Mouse (Mus musculus) lung, postnatal 36 days (tissue): Measurements from ENCODE around the gene Tmem138.
"Not testable (repeated sequence)": the region's sequence is repeated elsewhere in the genome, so short reads cannot be mapped to it uniquely, and the experiment has no call there.

Source experiments
- DNase-seq: peaks from one replicate; pipeline ENCODE4 v3.0.0; 2022; ENCODE audit warnings: mixed read lengths

Tmem138 gene

DNA sequence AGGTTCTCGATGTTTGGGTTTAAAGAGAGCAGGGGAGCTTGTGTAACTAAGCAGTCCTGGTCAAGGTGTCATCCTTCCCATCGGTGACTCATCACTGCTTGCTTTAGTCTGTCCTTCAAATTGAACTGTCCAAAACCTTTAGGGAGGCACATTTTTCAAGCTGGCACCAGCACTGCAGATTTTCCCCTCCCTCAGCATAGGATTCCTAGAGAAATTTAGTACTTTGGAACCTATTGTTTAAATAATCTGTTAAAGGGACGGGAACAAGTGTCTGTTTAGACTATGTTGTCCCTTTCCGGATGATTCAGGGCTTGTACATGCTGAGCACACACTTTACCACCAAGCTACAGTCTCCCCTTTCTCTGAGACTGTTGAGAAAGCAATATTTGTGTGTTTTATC is 11.9 kb downstream of the Tmem138 start:
- DNase-seq = no peak

DNA sequence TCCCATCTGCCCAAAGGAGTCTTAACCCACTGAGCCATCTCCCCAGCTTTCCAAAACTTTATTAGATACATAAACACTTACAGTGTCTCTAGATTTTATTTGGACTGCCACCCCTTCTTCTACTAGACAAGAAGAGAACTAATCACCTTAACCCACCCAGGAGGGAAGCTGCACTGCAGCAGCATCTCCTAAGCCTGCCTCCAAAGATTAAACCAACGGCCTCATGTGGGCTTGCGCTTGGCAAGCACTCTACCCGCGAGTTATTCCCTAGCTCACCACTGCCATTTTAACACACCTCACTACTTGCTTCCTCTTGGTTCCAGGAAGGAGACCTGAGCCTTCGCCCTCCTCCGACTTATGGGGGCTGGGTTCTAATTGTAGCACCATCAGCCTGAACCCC is 12.9 kb downstream of the Tmem138 start:
- DNase-seq = no peak

DNA sequence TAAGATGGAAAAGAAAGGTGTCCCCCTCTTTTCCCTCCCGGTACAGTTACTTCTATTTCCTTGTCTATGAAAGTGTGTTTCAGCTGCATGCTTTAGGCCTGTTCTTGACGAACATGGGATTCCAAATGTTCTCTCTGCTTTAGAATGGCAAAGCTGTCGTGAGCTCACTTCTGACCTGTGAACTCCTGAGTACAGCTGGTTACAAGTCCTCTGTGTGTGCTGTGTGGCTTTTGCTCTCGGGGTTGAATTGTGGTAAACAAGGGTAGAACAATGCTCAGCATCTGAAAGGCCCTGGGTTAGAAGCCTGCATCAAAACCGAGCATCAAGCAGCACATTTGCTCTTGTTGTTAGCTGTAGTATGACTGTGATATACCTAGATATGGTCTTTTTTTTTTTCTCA is 14.8 kb downstream of the Tmem138 start:
- DNase-seq = no peak

DNA sequence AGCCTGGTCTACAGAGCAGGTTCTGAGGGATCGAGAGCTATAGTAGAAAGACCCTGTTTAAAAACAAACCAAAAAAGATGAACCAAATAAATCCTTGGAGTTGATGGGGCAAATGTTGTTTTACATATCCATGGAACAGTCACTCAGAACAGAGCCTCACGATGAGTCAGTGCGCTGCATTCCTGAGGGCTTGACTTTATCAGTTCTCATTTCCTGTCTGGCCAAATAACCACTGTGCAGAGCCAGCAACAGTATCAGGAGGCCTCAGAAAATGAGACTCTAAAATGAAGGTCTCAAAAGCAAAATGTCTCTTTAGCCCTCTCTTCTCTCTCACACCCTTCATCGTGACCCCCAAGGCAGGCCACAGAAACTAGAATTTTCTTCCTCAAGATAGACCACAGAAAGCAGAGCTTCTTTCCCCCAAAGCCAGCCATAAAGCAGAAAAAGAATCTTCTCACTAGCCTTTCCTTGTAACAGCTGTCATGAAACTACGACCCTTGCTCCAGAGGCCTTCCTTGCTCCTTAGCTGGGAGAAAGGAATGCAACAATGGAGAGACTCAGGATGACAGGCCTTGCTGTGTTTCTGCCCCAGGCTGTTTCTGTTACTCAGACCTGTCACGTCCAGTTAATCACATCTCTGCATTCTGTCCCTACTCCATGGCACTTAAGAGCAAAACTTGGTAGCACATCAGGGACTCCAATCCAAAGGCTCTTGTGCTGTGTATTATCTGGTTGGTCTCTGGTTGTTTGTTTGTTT is 15.4 kb downstream of the Tmem138 start:
- DNase-seq = peak; percentile 42

DNA sequence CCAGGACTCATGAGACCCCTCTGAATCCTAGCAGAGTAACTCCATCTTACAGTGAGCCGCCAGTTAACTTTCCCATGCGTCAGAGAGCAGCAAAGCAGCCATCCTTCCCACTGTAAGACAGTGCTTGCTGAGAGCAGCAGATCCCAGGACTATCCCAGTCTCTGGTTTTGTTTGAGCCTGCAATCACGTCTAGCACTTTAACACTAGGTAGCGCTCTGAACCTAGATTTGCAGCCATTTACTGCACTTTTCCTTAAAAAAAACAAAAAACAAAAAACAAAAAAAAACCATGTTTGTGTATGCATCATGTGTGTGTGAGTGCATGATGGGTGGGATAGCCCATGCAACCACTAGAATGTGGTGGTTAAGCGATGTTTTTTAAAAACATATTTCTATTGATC is 17.1 kb downstream of the Tmem138 start:
- DNase-seq = peak; percentile 10

DNA sequence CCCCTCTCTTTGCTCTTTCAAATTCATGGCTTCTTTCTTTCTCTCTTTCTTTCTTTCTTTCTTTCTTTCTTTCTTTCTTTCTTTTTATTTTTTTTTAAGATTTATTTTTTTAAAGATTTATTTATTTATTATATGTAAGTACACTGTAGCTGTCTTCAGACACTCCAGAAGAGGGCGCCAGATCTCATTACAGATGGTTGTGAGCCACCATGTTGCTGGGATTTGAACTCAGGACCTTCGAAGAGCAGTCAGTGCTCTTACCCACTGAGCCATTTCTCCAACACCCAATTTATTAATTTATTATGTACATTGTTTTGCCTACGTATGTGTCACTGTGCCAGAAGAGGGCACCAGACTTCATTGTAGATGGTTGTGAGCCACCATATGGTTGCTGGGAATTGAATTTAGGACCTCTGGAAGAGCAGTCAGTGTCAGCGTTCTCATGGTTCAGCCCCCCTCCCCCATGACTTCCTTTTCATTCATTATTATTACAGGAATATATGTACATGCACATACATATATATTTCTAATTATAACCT is 19.3 kb downstream of the Tmem138 start:
- DNase-seq = not testable (repeated sequence)

DNA sequence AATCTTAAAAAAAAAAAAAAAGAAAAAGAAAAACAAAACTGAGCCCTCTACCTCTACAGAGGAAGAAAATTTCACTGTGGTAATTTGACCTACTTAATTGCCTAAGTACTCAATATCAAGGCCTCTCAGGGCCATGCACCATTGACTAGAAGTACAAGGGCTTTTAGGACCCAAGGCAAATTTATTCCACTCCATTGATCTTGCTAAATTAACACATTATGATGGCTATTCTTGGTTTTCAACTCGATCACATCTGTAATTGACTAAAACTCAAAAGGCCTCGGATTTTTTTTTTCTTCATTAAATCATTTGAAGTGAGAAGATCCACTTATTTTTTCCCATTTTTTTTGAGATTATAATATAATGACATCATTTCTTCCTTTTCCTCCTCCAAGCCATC is 19.7 kb downstream of the Tmem138 start:
- DNase-seq = no peak

DNA sequence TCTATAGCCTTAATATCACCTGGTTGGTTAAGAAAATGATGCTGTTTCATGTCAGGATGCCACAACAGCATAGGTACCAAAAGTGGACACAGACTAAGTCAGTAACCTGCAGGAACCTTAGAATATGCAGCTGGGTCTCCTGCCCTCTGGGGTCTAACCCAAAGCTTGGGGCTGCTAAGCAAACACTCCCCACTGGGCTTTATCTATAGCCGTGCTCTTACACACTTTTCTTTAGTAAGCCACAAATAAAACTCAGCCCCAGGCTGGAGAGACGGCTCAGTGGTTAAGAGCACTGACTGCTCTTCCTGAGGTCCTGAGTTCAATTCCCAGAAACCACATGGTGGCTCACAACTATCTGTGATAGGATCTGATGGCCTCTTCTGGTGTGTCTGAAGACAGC is 20.2 kb downstream of the Tmem138 start:
- no peak for DNase-seq

DNA sequence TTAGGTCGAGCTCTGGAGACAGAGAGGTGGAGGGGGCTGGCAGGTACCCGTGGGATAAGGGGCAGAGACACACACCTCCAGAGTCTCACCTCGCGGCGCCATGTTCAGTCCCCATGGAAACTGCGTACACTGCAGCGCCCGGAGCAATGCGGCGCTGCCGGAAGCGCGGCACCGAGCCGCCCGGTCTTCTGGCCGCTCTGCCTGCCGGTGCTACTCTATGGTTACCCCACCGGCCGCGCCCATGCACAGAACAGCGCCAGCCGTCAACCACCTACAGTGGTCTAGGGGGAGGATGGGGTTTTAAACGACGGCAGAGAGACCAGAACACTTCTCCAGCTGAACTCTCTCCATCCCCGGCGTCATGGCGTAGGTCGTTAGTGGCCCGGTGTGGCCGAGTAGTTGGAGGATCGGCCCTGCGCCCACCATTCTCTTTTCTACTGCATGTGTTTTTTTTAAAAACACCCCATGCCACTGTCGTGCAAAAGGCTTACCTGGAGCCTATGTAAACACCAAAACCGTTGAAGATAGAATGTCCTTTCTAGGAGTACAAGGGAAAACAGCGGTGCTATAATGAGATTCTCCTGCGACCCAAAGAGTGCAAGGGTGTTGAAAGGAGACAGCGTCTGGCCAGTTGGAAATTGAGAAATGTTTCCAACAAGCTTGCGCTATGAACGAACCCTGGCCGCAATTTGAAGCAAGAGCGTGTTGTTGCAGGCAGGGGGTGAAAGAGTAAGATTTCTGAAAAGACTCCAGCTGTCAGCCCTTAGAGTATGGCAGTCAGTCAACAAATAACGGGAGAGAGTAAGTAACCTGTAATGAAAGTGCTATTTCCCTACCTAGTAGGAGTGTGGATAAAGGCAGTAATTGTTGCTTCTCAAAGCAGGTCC is 21.3 kb downstream of the Tmem138 start, which contains the start of gene Tmem216:
Gene Tmem216 (minus strand): TSS at position 615 of the 887 bp plus-strand sequence.
- peak; percentile 91 for DNase-seq

DNA sequence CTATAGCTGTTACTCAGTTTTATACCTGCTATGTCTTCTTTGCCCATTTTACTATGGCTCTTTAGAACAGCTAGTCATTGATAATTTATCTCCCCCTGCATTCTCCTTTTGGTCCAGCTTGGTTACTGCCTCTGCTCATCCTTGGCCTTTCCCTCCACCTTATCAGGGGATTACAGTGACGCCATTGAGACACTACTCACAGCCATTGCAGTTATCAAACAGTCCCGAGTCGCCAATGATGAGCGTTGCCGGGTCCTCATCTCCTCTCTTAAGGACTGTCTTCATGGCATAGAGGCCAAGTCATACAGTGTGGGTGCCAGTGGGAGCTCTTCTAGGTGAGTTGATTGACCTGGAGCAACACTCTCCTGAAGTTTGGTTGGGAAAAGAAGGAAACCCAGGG is 37.7 kb downstream of the Tmem138 start:
- no peak for DNase-seq

DNA sequence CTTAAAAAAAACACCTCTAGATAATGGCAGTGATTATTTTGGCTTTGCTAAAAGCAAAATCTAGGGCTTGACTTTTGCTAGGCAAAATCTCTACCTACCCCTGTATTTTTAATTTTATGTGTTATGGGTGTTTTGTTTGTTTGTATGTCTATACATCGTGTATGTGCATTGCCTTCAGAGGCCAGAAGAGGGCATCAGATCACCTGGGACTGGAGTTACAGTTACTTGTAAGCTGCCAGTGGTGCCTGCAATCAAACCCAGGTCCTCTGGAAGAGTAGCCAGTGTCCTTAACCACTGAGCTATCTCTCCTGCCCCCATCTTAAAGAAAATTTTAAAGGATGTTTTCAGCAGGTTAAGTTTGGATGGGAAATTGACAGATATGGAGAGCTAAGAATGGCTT is 47.1 kb downstream of the Tmem138 start:
- no peak for DNase-seq

DNA sequence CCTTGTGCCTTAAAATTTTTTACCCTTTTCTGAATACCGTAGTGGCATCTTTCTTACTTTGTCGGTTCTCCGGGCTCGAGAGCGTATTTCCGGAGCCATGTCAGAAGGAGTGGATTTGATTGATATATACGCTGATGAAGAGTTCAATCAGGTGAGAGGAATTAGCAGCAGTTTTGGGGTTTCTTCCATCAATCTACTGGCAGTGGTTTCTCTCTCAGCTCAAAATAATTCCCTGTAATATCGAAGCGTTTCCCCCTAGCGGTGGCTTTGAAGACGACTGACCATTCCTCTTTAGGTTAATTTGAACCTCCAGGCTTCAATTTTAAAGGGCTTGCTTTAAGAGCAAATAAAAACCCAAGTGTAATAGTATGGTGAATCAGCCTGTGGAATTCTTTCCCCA is 51.3 kb downstream of the Tmem138 start, which contains the start of gene Sdhaf2:
Gene Sdhaf2 (minus strand): TSS at position 233 of the 400 bp plus-strand sequence.
- DNase-seq = peak; percentile 59

DNA sequence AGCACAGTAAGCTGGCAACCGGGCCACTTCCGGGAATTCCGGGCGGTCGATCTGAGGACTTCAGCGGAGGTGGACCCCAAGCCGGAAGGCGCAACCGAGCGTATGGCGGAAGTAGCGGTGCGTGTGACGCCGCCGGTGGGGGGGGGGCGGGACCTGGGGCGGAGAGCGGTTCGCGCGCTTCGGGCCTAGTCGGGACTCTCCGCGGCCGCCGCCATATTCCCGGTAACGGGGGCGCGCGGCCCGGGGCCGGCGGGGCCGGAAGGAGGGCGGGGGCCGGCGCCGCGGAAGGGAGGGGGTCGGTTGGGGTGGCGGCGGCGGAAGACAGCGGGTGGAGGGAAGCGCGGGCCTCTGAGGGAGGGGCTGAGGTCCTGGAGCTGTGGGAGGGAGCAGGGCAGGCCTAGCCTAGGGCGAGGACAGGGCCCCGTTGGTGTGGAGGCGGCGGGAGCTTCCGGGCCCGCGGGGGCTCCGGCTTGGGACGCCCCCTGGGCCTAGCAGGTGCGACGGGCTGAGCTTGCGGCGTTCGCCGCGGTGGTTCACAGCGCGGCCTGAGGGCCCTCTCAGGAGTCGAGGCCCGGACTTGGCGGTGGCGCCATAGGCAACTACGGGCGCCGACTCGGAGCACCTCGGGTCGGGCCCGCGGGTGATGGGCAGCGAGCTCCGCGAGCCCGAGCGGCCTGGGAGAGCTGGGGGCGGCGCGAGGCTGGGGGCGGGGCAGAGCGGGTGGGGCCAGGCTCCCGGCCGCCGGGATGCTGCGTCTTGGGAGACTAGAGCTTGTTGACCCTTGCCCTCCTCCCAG is 51.9 kb downstream of the Tmem138 start, which contains the start of gene Cpsf7:
Gene Cpsf7 (plus strand): TSS at position 161 of the 796 bp plus-strand sequence.
- peak; percentile 95 for DNase-seq

DNA sequence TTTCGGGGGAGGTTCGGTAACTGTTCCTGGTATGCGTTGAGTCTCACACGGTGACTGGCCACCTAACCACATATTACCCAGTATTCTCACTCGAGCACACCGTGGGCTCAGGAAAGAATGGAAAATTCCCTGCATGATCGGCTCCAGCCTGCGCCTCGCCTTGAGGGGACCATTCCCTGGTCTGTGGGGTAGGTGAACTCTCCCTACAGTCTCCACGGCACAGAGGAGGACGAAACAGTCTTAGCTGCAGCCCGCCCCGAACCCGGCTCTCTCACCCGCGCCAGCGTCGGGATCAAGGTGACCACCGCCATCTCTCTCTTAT is 52.4 kb downstream of the Tmem138 start:
- no peak for DNase-seq

DNA sequence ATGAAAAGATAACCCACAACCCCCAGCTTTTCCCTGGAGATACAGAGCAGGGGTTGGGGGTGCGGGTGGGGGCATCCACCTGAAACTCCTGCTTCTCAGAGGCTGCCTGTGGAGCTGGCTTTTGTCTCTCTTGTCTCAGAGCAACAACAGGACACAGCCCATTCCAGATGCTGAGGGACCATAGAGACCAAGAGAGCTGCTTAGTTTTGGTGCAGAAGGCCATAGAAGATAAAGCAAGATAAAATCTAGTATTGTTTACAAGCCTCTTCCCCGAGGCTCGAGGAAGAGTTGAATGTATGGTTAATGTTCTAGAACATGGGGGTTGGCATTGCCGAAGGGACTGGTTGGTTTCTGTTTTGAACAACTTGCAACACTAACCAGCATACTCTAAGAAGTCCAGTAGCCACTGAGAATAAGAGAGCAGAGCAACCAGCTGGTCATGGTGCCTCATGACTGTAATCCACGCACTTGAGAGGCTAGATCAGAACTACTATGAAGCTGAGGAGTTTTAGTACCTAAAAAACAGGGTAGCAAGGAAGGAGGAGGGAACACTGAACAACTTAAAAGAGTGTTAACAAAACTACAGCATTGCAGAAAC is 53.6 kb downstream of the Tmem138 start:
- no peak for DNase-seq

DNA sequence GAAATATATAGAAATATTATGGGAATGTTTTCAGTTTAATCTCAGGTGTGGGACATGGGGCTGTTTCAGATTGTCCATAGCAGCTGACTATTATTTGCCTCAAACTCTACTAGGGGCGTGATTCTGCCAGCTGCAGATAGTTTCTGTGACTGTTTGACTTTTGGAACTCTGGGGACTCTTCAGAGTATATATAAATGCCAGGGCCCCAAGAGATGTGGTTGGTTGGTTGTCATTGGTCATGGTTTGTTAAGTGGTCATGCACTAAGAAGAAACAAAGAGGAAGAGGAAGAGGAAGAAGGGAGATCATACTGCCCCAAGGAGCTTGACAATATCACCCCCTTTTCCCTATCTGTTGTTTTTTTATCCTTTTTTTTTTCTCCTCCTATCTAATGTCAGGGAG is 55.2 kb downstream of the Tmem138 start:
- no peak for DNase-seq
